Comparison of ENCODE assay signal across 8 mouse cellular contexts in the genomic region with DNA sequence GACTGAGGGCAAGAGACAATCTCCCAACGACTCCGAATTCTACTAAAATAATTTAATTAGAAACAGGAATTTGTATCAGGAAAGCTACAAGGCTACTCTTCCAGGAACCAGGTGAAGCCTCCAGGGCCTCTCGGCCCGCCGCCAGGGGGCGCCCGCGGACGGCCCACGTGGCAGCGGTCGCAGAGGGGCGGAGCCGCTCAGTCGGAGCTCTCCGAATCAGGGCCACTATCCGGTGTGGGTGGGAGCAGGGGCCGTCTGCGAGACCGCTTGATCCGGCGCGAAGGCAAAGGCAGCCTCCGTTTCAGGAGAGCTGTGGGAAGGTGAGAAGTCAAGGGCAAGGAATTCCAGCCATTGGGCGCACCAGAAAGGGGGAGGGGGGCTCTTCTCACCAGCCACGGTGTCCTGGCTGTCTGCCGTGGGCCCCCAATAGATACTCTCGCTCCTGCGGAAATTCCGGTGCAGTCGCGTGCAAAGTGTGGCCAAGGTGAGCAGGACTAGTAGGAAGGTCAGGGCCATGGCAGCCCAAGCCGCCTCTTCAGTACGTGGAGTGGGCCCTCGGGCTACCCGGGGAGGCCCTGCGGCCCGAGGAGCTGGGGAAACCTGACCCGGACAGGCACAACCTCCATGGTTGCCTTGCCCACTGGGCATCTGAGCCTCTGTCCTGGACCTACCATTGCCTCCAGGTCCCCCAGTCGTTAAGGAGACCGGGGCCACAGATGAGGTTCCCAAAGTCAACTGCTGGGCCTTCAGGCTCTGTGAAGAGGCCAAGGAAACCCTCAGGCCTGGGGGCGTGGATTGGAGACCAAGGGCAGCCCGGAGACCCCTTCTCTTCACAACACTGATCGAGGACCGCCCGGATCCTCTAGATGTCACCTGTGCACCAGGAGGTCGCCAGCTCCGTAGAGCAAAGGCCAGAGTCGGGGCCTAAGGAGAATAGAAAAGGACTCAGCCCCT. TPM values are rescaled to one million over a fixed set of nuclear protein-coding genes. Genes with fewer than 3 reads are reported as not detected.
A peak's percentile ranks its signal among the peaks of the same experiment; 100 is the strongest.
DNase-seq lines count a peak whose midpoint lies in the region; ATAC-seq and TF ChIP-seq lines count a peak whose summit lies in the region.

No protein-coding gene starts in this region.

- H3K36me3 ChIP-seq in hindbrain, embryonic 16.5 days (ENCODE audit: control insufficient read depth, insufficient read depth, low read length) = peaks cover 24% of the 10 kb centered on the region
- H3K36me3 ChIP-seq in limb, embryonic 11.5 days (ENCODE audit: control insufficient read depth, insufficient read depth, low read length) = peaks cover 23% of the 10 kb centered on the region
- peaks cover 44% of the 10 kb centered on the region for H3K36me3 ChIP-seq in midbrain, embryonic 12.5 days
- H3K36me3 ChIP-seq in small intestine, adult 2 months (ENCODE audit: control insufficient read depth, insufficient read depth, low read length) = peaks cover 34% of the 10 kb centered on the region

- ATAC-seq in common myeloid progenitor, adult 5-6 weeks (replicated peaks; ENCODE audit: low read depth, poor library complexity, severe bottlenecking) = peak; percentile 82
- peak; percentile 60 for ATAC-seq in hindbrain, embryonic 16.5 days
- ATAC-seq in limb, embryonic 11.5 days (ENCODE audit: insufficient number of reproducible peaks, low FRiP score, low TSS enrichment, low read depth) = peak; percentile 29
- peak; percentile 45 for ATAC-seq in midbrain, embryonic 12.5 days (ENCODE audit: low FRiP score, low read depth)

- H3K27ac ChIP-seq in layer of hippocampus, adult 2 months = peak overlapping the region; percentile 85
- H3K27ac ChIP-seq in hindbrain, embryonic 16.5 days (ENCODE audit: low read depth, low read length) = no peak overlapping the region
- no peak overlapping the region for H3K27ac ChIP-seq in limb, embryonic 11.5 days (replicated peaks; ENCODE audit: low read depth, low read length)
- no peak overlapping the region for H3K27ac ChIP-seq in midbrain, embryonic 12.5 days (replicated peaks)
- H3K27ac ChIP-seq in small intestine, adult 2 months (ENCODE audit: insufficient read depth, low read depth, low read length) = no peak overlapping the region

- peak overlapping the region; percentile 68 for H3K4me2 ChIP-seq in hindbrain, embryonic 16.5 days (ENCODE audit: low read length)
- peak overlapping the region; percentile 72 for H3K4me2 ChIP-seq in limb, embryonic 11.5 days (ENCODE audit: low read depth, severe bottlenecking)
- peak overlapping the region; percentile 63 for H3K4me2 ChIP-seq in midbrain, embryonic 12.5 days (replicated peaks)

- peak overlapping the region; percentile 54 for H3K9ac ChIP-seq in hindbrain, embryonic 16.5 days (ENCODE audit: low read depth, low read length)
- H3K9ac ChIP-seq in limb, embryonic 11.5 days (ENCODE audit: low read length) = peak overlapping the region; percentile 53
- H3K9ac ChIP-seq in midbrain, embryonic 12.5 days (replicated peaks) = peak overlapping the region; percentile 46

- H3K27me3 ChIP-seq in hindbrain, embryonic 16.5 days (replicated peaks; ENCODE audit: control insufficient read depth, insufficient read depth, low read length) = no peaks in the 10 kb centered on the region
- no peaks in the 10 kb centered on the region for H3K27me3 ChIP-seq in limb, embryonic 11.5 days (ENCODE audit: control insufficient read depth, insufficient read depth, low read length)
- H3K27me3 ChIP-seq in midbrain, embryonic 12.5 days = peaks cover 5% of the 10 kb centered on the region; the same call in 1 of the 2 replicates
- no peaks in the 10 kb centered on the region for H3K27me3 ChIP-seq in small intestine, adult 2 months (ENCODE audit: control insufficient read depth, insufficient read depth, low read length)

- peak; percentile 100 for TF ChIP-seq CTCF in layer of hippocampus, adult 2 months (conservative IDR thresholded peaks at IDR 0.05)
- peak; percentile 97 for TF ChIP-seq CTCF in small intestine, adult 2 months (IDR thresholded peaks at IDR 0.05; ENCODE audit: extremely low read depth, insufficient read length, insufficient replicate concordance, low read depth, low read length)

- no peak for TF ChIP-seq POLR2A in small intestine, adult 2 months (IDR thresholded peaks at IDR 0.05; ENCODE audit: low read depth, low read length)

- no peaks in the 10 kb centered on the region for H3K9me3 ChIP-seq in hindbrain, embryonic 16.5 days (ENCODE audit: control insufficient read depth, low read length)
- no peaks in the 10 kb centered on the region for H3K9me3 ChIP-seq in limb, embryonic 11.5 days (ENCODE audit: control insufficient read depth, low read length)
- H3K9me3 ChIP-seq in midbrain, embryonic 12.5 days = no peaks in the 10 kb centered on the region

- H3K4me3 ChIP-seq in layer of hippocampus, adult 2 months = peak overlapping the region; percentile 62
- H3K4me3 ChIP-seq in hindbrain, embryonic 16.5 days (ENCODE audit: low read length) = peak overlapping the region; percentile 41
- peak overlapping the region; percentile 23; the same call in 1 of the 2 replicates for H3K4me3 ChIP-seq in limb, embryonic 11.5 days (ENCODE audit: low read depth, low read length)
- H3K4me3 ChIP-seq in midbrain, embryonic 12.5 days = peak overlapping the region; percentile 32
- peak overlapping the region; percentile 56 for H3K4me3 ChIP-seq in small intestine, adult 2 months (ENCODE audit: low read depth, low read length)

- WGBS in hindbrain, embryonic 16.5 days = 21% methylated on average over 49 of the region's 49 CpGs
- 16% methylated on average over 49 of the region's 49 CpGs for WGBS in limb, embryonic 11.5 days
- 20% methylated on average over 49 of the region's 49 CpGs for WGBS in midbrain, embryonic 12.5 days
- 27% methylated on average over 49 of the region's 49 CpGs for WGBS in small intestine, adult 2 months

- peak; percentile 84 to 91 for DNase-seq in layer of hippocampus, adult 2 months (ENCODE audit: low spot score in 2 of 2)
- DNase-seq in layer of hippocampus, adult 9-10 months (ENCODE audit: low spot score) = no peak
- DNase-seq in gastrocnemius, adult 8-10 months (ENCODE audit: low spot score in 2 of 2) = peak; percentile 74 to 81
- peak; percentile 90 for DNase-seq in limb, embryonic 11.5 days (ENCODE audit: low spot score)

- peaks cover 11% of the 10 kb centered on the region for H3K4me1 ChIP-seq in hindbrain, embryonic 16.5 days (ENCODE audit: control insufficient read depth, insufficient read depth, low read depth, low read length)
- H3K4me1 ChIP-seq in limb, embryonic 11.5 days (ENCODE audit: control insufficient read depth, insufficient read depth, low read length) = peaks cover 11% of the 10 kb centered on the region
- H3K4me1 ChIP-seq in midbrain, embryonic 12.5 days = peaks cover 14% of the 10 kb centered on the region
- H3K4me1 ChIP-seq in small intestine, adult 2 months (ENCODE audit: control insufficient read depth, insufficient read depth, insufficient read length, low read length) = peaks cover 39% of the 10 kb centered on the region

RNA-seq across cellular contexts. Expression of a gene that starts 6.6 kb away (rescaled TPM):
- total RNA-seq in layer of hippocampus, adult 2 months (2021) = 1 to 10 TPM; 1.4 to 1.7 TPM
- 5.9 and 9.4 TPM in 2 replicates for total RNA-seq in common myeloid progenitor, adult 5-6 weeks (2017)
- total RNA-seq in gastrocnemius, adult 8-10 months (2022) = under 1 TPM; 0.10 to 0.92 (median 0.39) TPM
- 2.2 and 2.9 TPM in 2 replicates for polyA plus RNA-seq in hindbrain, embryonic 16.5 days (2015; fragmentation: Nextera tagmentation; extraction: Ambion mirVana)
- 0.71 and 1.3 TPM in 2 replicates for polyA plus RNA-seq in limb, embryonic 11.5 days (2014; fragmentation: Nextera tagmentation; extraction: Ambion mirVana)
- polyA plus RNA-seq in midbrain, embryonic 12.5 days (2016; fragmentation: Nextera tagmentation; extraction: Ambion mirVana) = 3.4 and 4.3 TPM in 2 replicates
- polyA plus RNA-seq in small intestine, adult 2 months (2012; rRNA removed) = 2.7 and 3.7 TPM in 2 replicates

RNA-seq across cellular contexts. Expression of a gene that starts 7.4 kb away (rescaled TPM):
- total RNA-seq in layer of hippocampus, adult 2 months (2021) = 1 to 10 TPM; 5.7 to 7.4 TPM
- 3.1 and 3.5 TPM in 2 replicates for total RNA-seq in common myeloid progenitor, adult 5-6 weeks (2017)
- 1 to 10 TPM; 3.3 to 6.0 (median 3.8) TPM for total RNA-seq in gastrocnemius, adult 8-10 months (2022)
- polyA plus RNA-seq in hindbrain, embryonic 16.5 days (2015; fragmentation: Nextera tagmentation; extraction: Ambion mirVana) = 13.8 and 17.6 TPM in 2 replicates
- polyA plus RNA-seq in limb, embryonic 11.5 days (2014; fragmentation: Nextera tagmentation; extraction: Ambion mirVana) = 42.2 and 43.4 TPM in 2 replicates
- 28.8 and 31.3 TPM in 2 replicates for polyA plus RNA-seq in midbrain, embryonic 12.5 days (2016; fragmentation: Nextera tagmentation; extraction: Ambion mirVana)
- 15.2 and 46.8 TPM in 2 replicates for polyA plus RNA-seq in small intestine, adult 2 months (2012; rRNA removed)

RNA-seq across cellular contexts. Expression of a gene that starts 10.7 kb away (rescaled TPM):
- not detected for total RNA-seq in layer of hippocampus, adult 2 months (2021)
- total RNA-seq in common myeloid progenitor, adult 5-6 weeks (2017) = 0.82 and 0.92 TPM in 2 replicates
- total RNA-seq in gastrocnemius, adult 8-10 months (2022) = not detected
- polyA plus RNA-seq in hindbrain, embryonic 16.5 days (2015; fragmentation: Nextera tagmentation; extraction: Ambion mirVana) = 0.12 and 0.19 TPM in 2 replicates
- 0.17 TPM in 1 of 2 replicates, not detected in the other for polyA plus RNA-seq in limb, embryonic 11.5 days (2014; fragmentation: Nextera tagmentation; extraction: Ambion mirVana)
- not detected in 2 replicates for polyA plus RNA-seq in midbrain, embryonic 12.5 days (2016; fragmentation: Nextera tagmentation; extraction: Ambion mirVana)
- polyA plus RNA-seq in small intestine, adult 2 months (2012; rRNA removed) = not detected in 2 replicates

RNA-seq across cellular contexts. Expression of a gene that starts 15.0 kb away (rescaled TPM):
- 100 to 1,000 TPM; 295 to 316 TPM for total RNA-seq in layer of hippocampus, adult 2 months (2021)
- total RNA-seq in common myeloid progenitor, adult 5-6 weeks (2017) = 22.4 and 24.1 TPM in 2 replicates
- total RNA-seq in gastrocnemius, adult 8-10 months (2022) = 10 to 100 TPM; 25.7 to 34.1 (median 29.7) TPM
- 14.0 and 18.0 TPM in 2 replicates for polyA plus RNA-seq in hindbrain, embryonic 16.5 days (2015; fragmentation: Nextera tagmentation; extraction: Ambion mirVana)
- 16.4 and 17.0 TPM in 2 replicates for polyA plus RNA-seq in limb, embryonic 11.5 days (2014; fragmentation: Nextera tagmentation; extraction: Ambion mirVana)
- polyA plus RNA-seq in midbrain, embryonic 12.5 days (2016; fragmentation: Nextera tagmentation; extraction: Ambion mirVana) = 12.9 and 13.0 TPM in 2 replicates
- 50.0 and 119 TPM in 2 replicates for polyA plus RNA-seq in small intestine, adult 2 months (2012; rRNA removed)

RNA-seq across cellular contexts. Expression of a gene that starts 18.9 kb away (rescaled TPM):
- 10 to 100 TPM; 80.1 to 81.7 TPM for total RNA-seq in layer of hippocampus, adult 2 months (2021)
- 8.7 and 10.5 TPM in 2 replicates for total RNA-seq in common myeloid progenitor, adult 5-6 weeks (2017)
- 10 to 100 TPM in 3 of 4 experiments, 1 to 10 TPM in 1; 9.1 to 13.7 (median 11.7) TPM for total RNA-seq in gastrocnemius, adult 8-10 months (2022)
- polyA plus RNA-seq in hindbrain, embryonic 16.5 days (2015; fragmentation: Nextera tagmentation; extraction: Ambion mirVana) = 23.3 and 30.4 TPM in 2 replicates
- 12.8 and 13.3 TPM in 2 replicates for polyA plus RNA-seq in limb, embryonic 11.5 days (2014; fragmentation: Nextera tagmentation; extraction: Ambion mirVana)
- polyA plus RNA-seq in midbrain, embryonic 12.5 days (2016; fragmentation: Nextera tagmentation; extraction: Ambion mirVana) = 22.3 and 26.1 TPM in 2 replicates
- polyA plus RNA-seq in small intestine, adult 2 months (2012; rRNA removed) = 9.2 and 12.0 TPM in 2 replicates

Comparison
In these comparisons a context has a peak if more than half of its experiments do, and no peak if none do; other contexts are left out.
1. ATAC-seq: peak in every context shown above with its lines; median percentile 82 in common myeloid progenitor, adult 5-6 weeks; 60 in hindbrain, embryonic 16.5 days; 45 in midbrain, embryonic 12.5 days; 29 in limb, embryonic 11.5 days.